ENCODE assay signal across 8 mouse cellular contexts in genomic region chr15:101339537-101339936, GRCm38 (mm10). TPM values are rescaled to one million over a fixed set of nuclear protein-coding genes. Genes with fewer than 3 reads are reported as not detected.
DNase-seq lines count a peak whose midpoint lies in the region; ATAC-seq and TF ChIP-seq lines count a peak whose summit lies in the region.

No protein-coding gene starts in this region.

- H3K4me3 ChIP-seq in bone marrow, adult 2 months (replicated peaks; ENCODE audit: control insufficient read depth, low read depth, low read length) = no peak overlapping the region
- no peak overlapping the region for H3K4me3 ChIP-seq in embryonic facial prominence, embryonic 14.5 days (ENCODE audit: low read depth, low read length)
- no peak overlapping the region for H3K4me3 ChIP-seq in heart, embryonic 11.5 days (ENCODE audit: low read depth, low read length)
- no peak overlapping the region for H3K4me3 ChIP-seq in kidney, embryonic 16.5 days (ENCODE audit: low read length)

- H3K27ac ChIP-seq in bone marrow, adult 2 months (ENCODE audit: control insufficient read depth, insufficient read depth, low read depth, low read length, poor library complexity) = no peak overlapping the region
- no peak overlapping the region for H3K27ac ChIP-seq in embryonic facial prominence, embryonic 14.5 days (replicated peaks; ENCODE audit: low read depth, low read length)
- no peak overlapping the region for H3K27ac ChIP-seq in heart, embryonic 11.5 days (ENCODE audit: low read depth, low read length)
- no peak overlapping the region for H3K27ac ChIP-seq in kidney, embryonic 16.5 days (ENCODE audit: low read length)

- H3K27me3 ChIP-seq in embryonic facial prominence, embryonic 14.5 days (replicated peaks; ENCODE audit: control insufficient read depth, insufficient read depth, low read length) = no peaks in the 10 kb centered on the region
- peaks cover 15% of the 10 kb centered on the region; the same call in 1 of the 2 replicates for H3K27me3 ChIP-seq in heart, embryonic 11.5 days (ENCODE audit: control insufficient read depth, insufficient read depth, low read length)
- H3K27me3 ChIP-seq in kidney, embryonic 16.5 days (ENCODE audit: insufficient read depth, low read length) = no peaks in the 10 kb centered on the region
- H3K27me3 ChIP-seq in splenic B cell, adult 2 months (ENCODE audit: control insufficient read depth, insufficient read depth, low read length, poor library complexity, severe bottlenecking) = no peaks in the 10 kb centered on the region

- WGBS in bone marrow, adult 2 months = 0% methylated on average over 2 of the region's 2 CpGs
- 0% methylated on average over 2 of the region's 2 CpGs for WGBS in embryonic facial prominence, embryonic 14.5 days
- WGBS in heart, embryonic 11.5 days (ENCODE audit: insufficient replicate concordance) = 0% methylated on average over 2 of the region's 2 CpGs
- WGBS in kidney, embryonic 16.5 days = 0% methylated on average over 2 of the region's 2 CpGs

- TF ChIP-seq POLR2A in bone marrow, adult 2 months (IDR thresholded peaks at IDR 0.05; ENCODE audit: borderline replicate concordance, control insufficient read depth, low read depth, low read length) = no peak

- TF ChIP-seq CTCF in bone marrow, adult 2 months (IDR thresholded peaks at IDR 0.05; ENCODE audit: control insufficient read depth, insufficient read depth, low read length) = peak; percentile 92

- no peak overlapping the region for H3K4me2 ChIP-seq in embryonic facial prominence, embryonic 14.5 days (ENCODE audit: low read depth, low read length)
- H3K4me2 ChIP-seq in heart, embryonic 11.5 days = no peak overlapping the region
- H3K4me2 ChIP-seq in kidney, embryonic 16.5 days (replicated peaks; ENCODE audit: low read depth, low read length) = no peak overlapping the region

- H3K4me1 ChIP-seq in bone marrow, adult 2 months (ENCODE audit: control insufficient read depth, insufficient read depth, low read length) = peaks cover 6% of the 10 kb centered on the region
- peaks cover 3% of the 10 kb centered on the region; the same call in 1 of the 2 replicates for H3K4me1 ChIP-seq in embryonic facial prominence, embryonic 14.5 days (ENCODE audit: control insufficient read depth, insufficient read depth, low read length)
- H3K4me1 ChIP-seq in heart, embryonic 11.5 days (ENCODE audit: control insufficient read depth, insufficient read depth, low read length) = peaks cover 4% of the 10 kb centered on the region
- no peaks in the 10 kb centered on the region for H3K4me1 ChIP-seq in kidney, embryonic 16.5 days (ENCODE audit: insufficient read depth, low read length)

- peak; percentile 91 for DNase-seq in 416B (ENCODE audit: low read depth)
- DNase-seq in embryonic facial prominence, embryonic 14.5 days (ENCODE audit: low spot score) = peak; percentile 93
- peak; percentile 82 for DNase-seq in liver
- peak; percentile 72 to 82 for DNase-seq in natural killer cell, adult 2 months (ENCODE audit: low spot score in 2 of 2)
- DNase-seq in splenic B cell, adult 2 months (ENCODE audit: low read depth, low spot score) = peak; percentile 87

- no peaks in the 10 kb centered on the region for H3K36me3 ChIP-seq in embryonic facial prominence, embryonic 14.5 days (ENCODE audit: control insufficient read depth, insufficient read depth, low read length)
- H3K36me3 ChIP-seq in heart, embryonic 11.5 days (ENCODE audit: control insufficient read depth, insufficient read depth, low read length) = no peaks in the 10 kb centered on the region
- no peaks in the 10 kb centered on the region for H3K36me3 ChIP-seq in kidney, embryonic 16.5 days (ENCODE audit: insufficient read depth, low read length)
- no peaks in the 10 kb centered on the region for H3K36me3 ChIP-seq in splenic B cell, adult 2 months (ENCODE audit: control insufficient read depth, insufficient read depth, low read length, poor library complexity, severe bottlenecking)

- H3K9me3 ChIP-seq in embryonic facial prominence, embryonic 14.5 days (ENCODE audit: control insufficient read depth, low read length) = no peaks in the 10 kb centered on the region
- H3K9me3 ChIP-seq in heart, embryonic 11.5 days (replicated peaks; ENCODE audit: control insufficient read depth, low read length) = no peaks in the 10 kb centered on the region
- H3K9me3 ChIP-seq in kidney, embryonic 16.5 days (ENCODE audit: low read length) = no peaks in the 10 kb centered on the region

- peak; percentile 91 for ATAC-seq in embryonic facial prominence, embryonic 14.5 days (ENCODE audit: low read depth)
- peak; percentile 49; the same call in 1 of the 2 replicates for ATAC-seq in heart, embryonic 11.5 days (replicated peaks; ENCODE audit: insufficient number of reproducible peaks, low FRiP score, low TSS enrichment)
- peak; percentile 67 for ATAC-seq in kidney, embryonic 16.5 days (ENCODE audit: low FRiP score, low TSS enrichment)

- no peak overlapping the region for H3K9ac ChIP-seq in embryonic facial prominence, embryonic 14.5 days (ENCODE audit: low read depth, low read length)
- no peak overlapping the region for H3K9ac ChIP-seq in heart, embryonic 11.5 days (ENCODE audit: low read depth, low read length)
- no peak overlapping the region for H3K9ac ChIP-seq in kidney, embryonic 16.5 days (replicated peaks; ENCODE audit: low read length)

RNA-seq across cellular contexts. Expression of gene Krt80, which starts 30.4 kb away (rescaled TPM):
- polyA plus RNA-seq in bone marrow, adult 2 months (2011; ENCODE audit: insufficient read depth, insufficient read length, low replicate concordance, missing spikeins) = 1.3 and 3.5 TPM in 2 replicates
- 5.5 and 9.5 TPM in 2 replicates for polyA plus RNA-seq in embryonic facial prominence, embryonic 14.5 days (2014; fragmentation: Nextera tagmentation; extraction: Ambion mirVana)
- polyA plus RNA-seq in heart, embryonic 11.5 days (2014; fragmentation: Nextera tagmentation; extraction: Ambion mirVana) = 2.5 and 2.8 TPM in 2 replicates
- polyA plus RNA-seq in kidney, embryonic 16.5 days (2015; fragmentation: Nextera tagmentation; extraction: Ambion mirVana) = 1.7 and 2.3 TPM in 2 replicates

RNA-seq across cellular contexts. Expression of gene 6030408B16Rik, which starts 46.5 kb away (rescaled TPM):
- 0.50 and 1.4 TPM in 2 replicates for polyA plus RNA-seq in bone marrow, adult 2 months (2011; ENCODE audit: insufficient read depth, insufficient read length, low replicate concordance, missing spikeins)
- polyA plus RNA-seq in embryonic facial prominence, embryonic 14.5 days (2014; fragmentation: Nextera tagmentation; extraction: Ambion mirVana) = 0.79 and 0.84 TPM in 2 replicates
- 1.3 and 2.2 TPM in 2 replicates for polyA plus RNA-seq in heart, embryonic 11.5 days (2014; fragmentation: Nextera tagmentation; extraction: Ambion mirVana)
- 23.2 and 23.9 TPM in 2 replicates for polyA plus RNA-seq in kidney, embryonic 16.5 days (2015; fragmentation: Nextera tagmentation; extraction: Ambion mirVana)

RNA-seq across cellular contexts. Expression of gene Atg101, which starts 55.5 kb away (rescaled TPM):
- 27.4 and 42.0 TPM in 2 replicates for polyA plus RNA-seq in bone marrow, adult 2 months (2011; ENCODE audit: insufficient read depth, insufficient read length, low replicate concordance, missing spikeins)
- 49.9 and 62.0 TPM in 2 replicates for polyA plus RNA-seq in embryonic facial prominence, embryonic 14.5 days (2014; fragmentation: Nextera tagmentation; extraction: Ambion mirVana)
- polyA plus RNA-seq in heart, embryonic 11.5 days (2014; fragmentation: Nextera tagmentation; extraction: Ambion mirVana) = 49.4 and 50.1 TPM in 2 replicates
- 78.2 and 87.0 TPM in 2 replicates for polyA plus RNA-seq in kidney, embryonic 16.5 days (2015; fragmentation: Nextera tagmentation; extraction: Ambion mirVana)
